Mouse (Mus musculus): ENCODE data around the gene Olfr353. TPM values are rescaled to one million over a fixed set of nuclear protein-coding genes. Genes with fewer than 3 reads are reported as not detected.

Gene Olfr353
- total RNA-seq (2023) = not detected

DNA sequence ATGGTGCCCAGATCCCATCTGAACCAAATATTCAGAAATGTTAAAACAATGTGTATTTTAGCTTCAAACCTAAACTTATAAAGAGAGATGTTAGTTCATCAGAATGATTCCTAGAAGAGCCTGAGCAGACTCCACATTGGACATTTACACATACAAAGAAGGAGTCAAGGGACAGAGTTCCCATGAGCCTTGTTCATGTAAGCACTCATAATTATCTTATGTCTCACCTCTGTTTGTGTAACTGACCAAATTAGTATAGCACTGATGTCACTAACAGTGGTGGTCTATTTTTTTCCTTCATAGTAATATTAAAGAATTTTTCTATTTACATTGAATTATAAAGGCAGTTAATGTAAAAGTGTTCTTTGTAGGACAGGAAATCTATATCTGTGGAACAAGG is at the start of gene Olfr353:
Olfr353 (minus strand) TSS at position 101 of the 400 bp plus-strand sequence.

DNA sequence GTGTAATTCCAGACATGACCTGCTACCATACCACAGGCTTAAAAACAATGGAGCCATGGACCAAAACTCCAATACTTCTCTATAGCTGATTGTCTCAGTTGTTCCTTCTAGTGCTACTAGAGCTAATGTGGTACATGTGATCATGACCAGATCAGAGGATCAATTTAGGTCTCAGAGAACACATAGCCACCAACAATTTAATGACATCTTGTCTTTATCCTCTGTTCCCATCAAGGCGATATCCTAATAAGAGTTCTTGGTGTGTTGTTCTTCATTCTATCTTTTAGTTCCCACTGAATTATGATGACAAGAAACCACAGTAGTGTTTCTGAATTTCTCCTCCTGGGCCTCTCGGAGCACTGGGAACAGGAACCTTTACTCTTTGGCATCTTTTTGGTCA is 44.1 kb upstream of the Olfr353 start, which contains the start of gene Olfr356:
Olfr356 (plus strand) TSS at position 301 of the 400 bp plus-strand sequence.

DNA sequence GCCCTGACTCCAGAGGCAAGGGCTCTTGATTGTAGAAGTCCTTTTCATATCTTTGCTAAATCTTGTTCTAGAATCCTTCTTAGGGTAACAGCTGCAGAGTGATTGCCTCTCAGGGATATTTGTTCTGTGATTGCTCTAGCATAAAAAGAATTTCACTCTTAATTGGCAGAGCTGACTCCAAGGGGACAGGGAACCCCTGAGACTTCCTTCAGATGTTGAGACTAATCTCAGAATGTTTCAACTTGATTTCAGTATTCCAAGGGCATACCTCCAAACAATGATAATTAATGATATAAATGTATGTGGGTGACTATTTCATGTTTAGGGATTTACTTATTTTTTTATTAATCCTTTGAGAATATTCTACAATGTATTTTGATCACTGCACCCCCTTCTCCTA is 36.1 kb upstream of the Olfr353 start, which contains the start of gene Olfr355:
Olfr355 (minus strand) TSS at position 101 of the 400 bp plus-strand sequence.

DNA sequence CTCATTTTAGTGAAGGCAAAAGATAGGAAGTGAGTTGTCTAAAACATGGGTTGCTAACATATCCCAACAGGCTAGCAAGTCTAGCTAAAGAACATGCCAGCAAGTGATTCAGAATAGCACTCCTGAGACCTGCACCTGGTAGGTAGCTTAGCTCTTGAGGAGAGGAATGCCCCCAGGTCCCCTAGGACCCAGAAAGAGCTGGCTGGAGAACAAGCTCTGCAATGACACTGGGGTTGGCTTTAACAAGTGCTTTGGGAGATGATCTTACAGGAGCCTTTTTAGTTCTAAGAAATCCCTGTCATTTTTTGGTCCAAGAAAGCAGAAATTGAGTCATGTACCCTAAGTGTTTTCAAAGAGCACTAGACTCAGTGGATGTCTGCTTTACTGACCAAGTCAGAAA is 12.6 kb upstream of the Olfr353 start, which contains the start of gene Olfr354:
Olfr354 (plus strand) TSS at position 301 of the 400 bp plus-strand sequence.

DNA sequence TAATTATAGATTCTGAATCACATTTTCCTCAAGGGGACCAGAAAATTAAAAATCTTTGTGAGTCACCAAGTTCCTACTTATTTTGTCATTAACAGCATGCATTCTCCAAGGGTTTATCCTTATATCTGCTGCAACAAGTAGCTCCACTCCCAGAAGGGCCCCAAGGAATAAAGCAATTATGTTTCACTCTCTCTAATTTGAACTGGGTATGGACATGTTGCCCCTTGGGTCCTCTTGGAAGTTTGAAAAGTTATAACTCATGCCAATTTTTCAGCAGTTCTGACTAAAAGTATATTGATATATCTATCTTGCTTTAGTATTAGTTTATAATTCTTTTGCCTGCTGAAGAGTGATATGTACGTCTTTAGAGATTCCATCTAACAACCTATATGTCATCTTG is 24.6 kb downstream of the Olfr353 start, which contains the start of gene Olfr352:
Olfr352 (plus strand) TSS at position 301 of the 400 bp plus-strand sequence.

DNA sequence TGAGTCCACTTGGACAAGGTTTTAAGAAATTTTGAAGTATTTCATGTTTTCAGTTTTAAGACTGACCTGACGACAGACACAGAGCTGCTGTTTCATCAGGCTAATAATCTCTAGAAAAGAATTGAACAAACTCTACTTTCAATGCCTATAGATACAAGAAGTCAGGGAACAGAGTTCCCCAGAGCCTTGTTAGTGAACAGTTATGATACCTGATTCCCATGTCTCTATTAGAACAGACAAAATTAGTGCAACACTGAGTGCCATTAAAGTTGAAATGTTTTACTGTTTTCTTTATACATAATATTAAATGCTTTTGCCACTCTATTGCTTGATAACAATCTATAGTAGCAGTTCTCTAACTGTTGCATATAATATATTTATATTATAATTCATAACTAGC is 30.2 kb downstream of the Olfr353 start, which contains the start of gene Olfr351:
Olfr351 (minus strand) TSS at position 101 of the 400 bp plus-strand sequence.

DNA sequence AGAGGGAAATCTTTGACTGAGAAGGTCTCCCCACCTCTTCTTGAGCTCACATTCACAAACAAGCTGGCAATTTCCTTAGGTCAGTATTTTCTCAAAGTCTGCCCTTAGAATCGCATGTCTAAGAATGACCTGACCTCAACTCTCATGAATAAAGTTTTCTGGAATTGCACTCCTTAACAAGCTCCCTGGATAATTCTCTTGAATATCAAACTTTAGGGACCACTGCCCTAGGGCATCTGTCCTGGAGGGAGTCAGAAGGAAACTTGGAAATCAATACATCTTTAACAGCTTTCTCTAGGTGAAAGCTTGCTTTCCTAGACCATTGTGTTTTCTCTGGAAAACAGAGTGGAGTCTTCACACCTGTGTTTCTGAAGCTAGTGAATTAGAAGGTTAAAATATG is 46.7 kb downstream of the Olfr353 start, which contains the start of gene Olfr350:
Olfr350 (plus strand) TSS at position 301 of the 400 bp plus-strand sequence.

Other genes starting within 250 kb of the Olfr353 start
- gene Olfr346, start 207.1 kb downstream of the Olfr353 start, total RNA-seq (2023) = not detected
- gene Olfr347, start 161.0 kb downstream of the Olfr353 start, total RNA-seq (2023) = not detected
- not detected for gene Olfr348, start 108.7 kb downstream of the Olfr353 start, total RNA-seq (2023)
- gene Olfr50, start 102.4 kb downstream of the Olfr353 start, total RNA-seq (2023) = not detected
- gene Olfr3, start 75.9 kb downstream of the Olfr353 start, total RNA-seq (2023) = not detected
- not detected for gene Olfr350, start 46.6 kb downstream of the Olfr353 start, total RNA-seq (2023)
- not detected for gene Olfr351, start 30.3 kb downstream of the Olfr353 start, total RNA-seq (2023)
- not detected for gene Olfr352, start 24.5 kb downstream of the Olfr353 start, total RNA-seq (2023)
- gene Olfr354, start 12.7 kb upstream of the Olfr353 start, total RNA-seq (2023) = not detected
- not detected for gene Olfr355, start 36.0 kb upstream of the Olfr353 start, total RNA-seq (2023)
- not detected for gene Olfr356, start 44.2 kb upstream of the Olfr353 start, total RNA-seq (2023)
- gene Olfr357, start 100.9 kb upstream of the Olfr353 start, total RNA-seq (2023) = not detected
- not detected for gene Olfr358, start 116.4 kb upstream of the Olfr353 start, total RNA-seq (2023)
- not detected for gene Olfr360, start 172.8 kb upstream of the Olfr353 start, total RNA-seq (2023)
- gene Olfr361, start 196.4 kb upstream of the Olfr353 start, total RNA-seq (2023) = not detected
- not detected for gene Olfr362, start 225.0 kb upstream of the Olfr353 start, total RNA-seq (2023)
- not detected for gene Olfr364-ps1, start 246.4 kb upstream of the Olfr353 start, total RNA-seq (2023)

All from CD4-positive naive resting alpha-beta T cell, adult 76 days (primary cell).